Mouse (Mus musculus) hindbrain, embryonic 16.5 days (tissue): ENCODE measurements around the gene Gm7879. TPM values are rescaled to one million over a fixed set of nuclear protein-coding genes. Genes with fewer than 3 reads are reported as not detected.

Experiments used
- ATAC-seq: fragments of 200-750 bp; cut with Nextera tagmentation; 2 replicates; pipeline ENCODE4 v1.8.0; 2017; ENCODE audit warnings: moderate TSS enrichment, moderate library complexity
- H3K27ac ChIP-seq: fragments of 300-500 bp; sonication (generic); 2 replicates; pipeline ENCODE4 v1.5.1; 2014; ENCODE audit warnings: low read depth, mild to moderate bottlenecking, control low read depth, low read length, moderate library complexity
- H3K27me3 ChIP-seq: fragments of 300-500 bp; sonication (generic); replicated peaks from 2 replicates; pipeline ENCODE4 v1.6.1; 2014; ENCODE audit warnings: low read length; ENCODE audit not compliant: control insufficient read depth, insufficient read depth
- H3K36me3 ChIP-seq: fragments of 300-500 bp; sonication (generic); 2 replicates; pipeline ENCODE4 v1.6.1; 2014; ENCODE audit warnings: mild to moderate bottlenecking, low read length, moderate library complexity, mixed read lengths; ENCODE audit not compliant: control insufficient read depth, insufficient read depth
- H3K4me1 ChIP-seq: fragments of 300-500 bp; sonication (generic); 2 replicates; pipeline ENCODE4 v1.6.1; 2014; ENCODE audit warnings: low read depth, low read length; ENCODE audit not compliant: control insufficient read depth, insufficient read depth
- H3K4me2 ChIP-seq: fragments of 300-500 bp; sonication (generic); 2 replicates; pipeline ENCODE4 v1.6.1; 2014; ENCODE audit warnings: mild to moderate bottlenecking, low read length, control low read depth, moderate library complexity
- H3K4me3 ChIP-seq: fragments of 300-500 bp; sonication (generic); 2 replicates; pipeline ENCODE4 v1.5.1; 2014; ENCODE audit warnings: mild to moderate bottlenecking, low read length, control low read depth, moderate library complexity
- H3K9ac ChIP-seq: fragments of 300-500 bp; sonication (generic); 2 replicates; pipeline ENCODE4 v1.6.1; 2014; ENCODE audit warnings: low read depth, mild to moderate bottlenecking, control low read depth, low read length, moderate library complexity
- H3K9me3 ChIP-seq: fragments of 300-500 bp; sonication (generic); 2 replicates; pipeline ENCODE4 v1.6.1; 2014; ENCODE audit warnings: mild to moderate bottlenecking, low read length, moderate library complexity; ENCODE audit not compliant: control insufficient read depth
- whole genome bisulfite sequencing: fragments of 180-500 bp; shearing (Covaris S2); extraction: QIAGEN DNeasy Blood & Tissue Kit; methylation state at CpG from one replicate; pipeline ENCODE4 v1.1.7; 2014; 5-methylcytosine and 5-hydroxymethylcytosine counted together
- polyA plus RNA-seq: library from polyadenylated mRNA; unstranded; fragments of >200 nt; fragmentation: Nextera tagmentation; extraction: Ambion mirVana; gene quantifications from 2 replicates; pipeline ENCODE4 v1.2.1, GENCODE M21; 2015

Gene Gm7879
- polyA plus RNA-seq, 1 experiment from 2014 or later = not detected

GRCm38 (mm10) chr5:43892386-43892785 lies 20.6 kb upstream of the Gm7879 start:
- no peak overlapping the region for H3K9ac ChIP-seq
- H3K4me3 ChIP-seq = no peak overlapping the region
- no peak overlapping the region for H3K27ac ChIP-seq
- no peak for ATAC-seq
- WGBS = 24% methylated on average over 1 of the region's 1 CpGs
- H3K9me3 ChIP-seq = no peaks in the 10 kb centered on the region
- no peaks in the 10 kb centered on the region for H3K4me1 ChIP-seq
- no peaks in the 10 kb centered on the region for H3K36me3 ChIP-seq
- H3K4me2 ChIP-seq = no peak overlapping the region
- H3K27me3 ChIP-seq = no peaks in the 10 kb centered on the region

- WGBS = 85% methylated on average over 2 of the region's 2 CpGs
- Histone ChIP-seq H3K9ac (no peak overlapping the region), H3K36me3 (no peaks in the 10 kb centered on the region), H3K27ac (no peak overlapping the region), H3K9me3 (no peaks in the 10 kb centered on the region), H3K27me3 (no peaks in the 10 kb centered on the region), H3K4me1 (no peaks in the 10 kb centered on the region), H3K4me3 (no peak overlapping the region), H3K4me2 (no peak overlapping the region)
- ATAC-seq = no peak
Measured at GRCm38 (mm10) chr5:43894113-43894512, 18.8 kb upstream of the Gm7879 start.

GRCm38 (mm10) chr5:43895931-43896330 lies 17.0 kb upstream of the Gm7879 start:
- Histone ChIP-seq H3K9me3 (no peaks in the 10 kb centered on the region), H3K9ac (no peak overlapping the region), H3K27ac (no peak overlapping the region), H3K36me3 (no peaks in the 10 kb centered on the region), H3K4me1 (no peaks in the 10 kb centered on the region), H3K27me3 (no peaks in the 10 kb centered on the region), H3K4me2 (no peak overlapping the region), H3K4me3 (no peak overlapping the region)
- ATAC-seq = no peak
- 85% methylated on average over 3 of the region's 3 CpGs for WGBS

- ATAC-seq = no peak
- H3K9me3 ChIP-seq = no peaks in the 10 kb centered on the region
- 86% methylated on average over 3 of the region's 3 CpGs for WGBS
Measured at GRCm38 (mm10) chr5:43904685-43905084, 8.3 kb upstream of the Gm7879 start.

GRCm38 (mm10) chr5:43909213-43909612 lies 3.7 kb upstream of the Gm7879 start:
- Histone ChIP-seq H3K36me3 (no peaks in the 10 kb centered on the region), H3K27me3 (no peaks in the 10 kb centered on the region), H3K4me2 (no peak overlapping the region), H3K9ac (no peak overlapping the region), H3K9me3 (no peaks in the 10 kb centered on the region), H3K27ac (no peak overlapping the region), H3K4me3 (no peak overlapping the region), H3K4me1 (no peaks in the 10 kb centered on the region)
- WGBS = 64% methylated on average over 9 of the region's 9 CpGs
- ATAC-seq = no peak

More at GRCm38 (mm10) chr5:43904685-43905084, 8.3 kb upstream of the Gm7879 start:
- no peak overlapping the region for H3K27ac ChIP-seq
- H3K4me1 ChIP-seq = no peaks in the 10 kb centered on the region
- no peaks in the 10 kb centered on the region for H3K36me3 ChIP-seq
- H3K27me3 ChIP-seq = no peaks in the 10 kb centered on the region
- H3K4me3 ChIP-seq = no peak overlapping the region
- H3K9ac ChIP-seq = no peak overlapping the region
- H3K4me2 ChIP-seq = no peak overlapping the region

- Histone ChIP-seq H3K9me3 (no peaks in the 10 kb centered on the region), H3K4me1 (no peaks in the 10 kb centered on the region), H3K36me3 (no peaks in the 10 kb centered on the region), H3K27ac (no peak overlapping the region), H3K4me2 (no peak overlapping the region), H3K9ac (no peak overlapping the region), H3K4me3 (no peak overlapping the region), H3K27me3 (no peaks in the 10 kb centered on the region)
- ATAC-seq = no peak
- 96% methylated on average over 6 of the region's 6 CpGs for WGBS
Measured at GRCm38 (mm10) chr5:43910006-43910405, 2.9 kb upstream of the Gm7879 start.

GRCm38 (mm10) chr5:43915261-43915886 lies 2.4 kb downstream of the Gm7879 start:
- H3K9me3 ChIP-seq = no peaks in the 10 kb centered on the region
- WGBS = 92% methylated on average over 4 of the region's 4 CpGs
- no peak overlapping the region for H3K9ac ChIP-seq
- no peak overlapping the region for H3K4me3 ChIP-seq
- H3K4me1 ChIP-seq = no peaks in the 10 kb centered on the region
- no peaks in the 10 kb centered on the region for H3K27me3 ChIP-seq
- H3K4me2 ChIP-seq = no peak overlapping the region
- ATAC-seq = no peak
- H3K27ac ChIP-seq = no peak overlapping the region
- H3K36me3 ChIP-seq = no peaks in the 10 kb centered on the region

- no peaks in the 10 kb centered on the region for H3K27me3 ChIP-seq
- 93% methylated on average over 11 of the region's 11 CpGs for WGBS
- H3K4me3 ChIP-seq = no peak overlapping the region
- H3K36me3 ChIP-seq = no peaks in the 10 kb centered on the region
- H3K9ac ChIP-seq = no peak overlapping the region
- no peaks in the 10 kb centered on the region for H3K9me3 ChIP-seq
- H3K4me1 ChIP-seq = no peaks in the 10 kb centered on the region
- no peak overlapping the region for H3K4me2 ChIP-seq
- no peak overlapping the region for H3K27ac ChIP-seq
- ATAC-seq = no peak
Measured at GRCm38 (mm10) chr5:43921877-43922276, 8.9 kb downstream of the Gm7879 start.

GRCm38 (mm10) chr5:43923933-43924332 lies 11.0 kb downstream of the Gm7879 start:
- Histone ChIP-seq H3K4me2 (no peak overlapping the region), H3K27ac (no peak overlapping the region), H3K9ac (no peak overlapping the region), H3K4me1 (no peaks in the 10 kb centered on the region), H3K36me3 (no peaks in the 10 kb centered on the region), H3K4me3 (no peak overlapping the region), H3K27me3 (no peaks in the 10 kb centered on the region), H3K9me3 (no peaks in the 10 kb centered on the region)
- WGBS = 39% methylated on average over 4 of the region's 4 CpGs
- ATAC-seq = no peak

GRCm38 (mm10) chr5:43927729-43928128 lies 14.8 kb downstream of the Gm7879 start:
- ATAC-seq = no peak
- H3K9me3 ChIP-seq = no peaks in the 10 kb centered on the region
- no peaks in the 10 kb centered on the region for H3K4me1 ChIP-seq
- H3K27me3 ChIP-seq = no peaks in the 10 kb centered on the region
- no peak overlapping the region for H3K9ac ChIP-seq
- no peak overlapping the region for H3K27ac ChIP-seq
- no peak overlapping the region for H3K4me2 ChIP-seq
- H3K36me3 ChIP-seq = no peaks in the 10 kb centered on the region
- H3K4me3 ChIP-seq = no peak overlapping the region
